In genomic region chr5:64738781-64739310, GRCm38 (mm10) we compare ENCODE assay signal across 11 mouse cellular contexts.
DNase-seq lines count a peak whose midpoint lies in the region; ATAC-seq lines count a peak whose summit lies in the region.
"Had no signal": no experiment of that assay in that cellular context is flagged by ENCODE, and none has a peak within 500 bp of the region (broad histone marks: within the 10 kb centered on the region; RNA-seq: fewer than 3 reads in every experiment).

No protein-coding gene starts in this region.

- DNase-seq in kidney, postnatal 25 days: no peak
- no peak for DNase-seq in layer of hippocampus, postnatal 25 days (ENCODE audit: extremely low spot score in 1 of 2, low spot score in 1 of 2)
- DNase-seq in yolk sac, embryonic 10.5 days (ENCODE audit: low spot score): no peak
- DNase-seq: adrenal gland, postnatal 25 days; kidney, adult 18-20 months had no signal

- no peaks in the 10 kb centered on the region for H3K36me3 ChIP-seq in kidney, embryonic 14.5 days (ENCODE audit: control insufficient read depth, insufficient read depth, low read length)
- no peaks in the 10 kb centered on the region for H3K36me3 ChIP-seq in embryonic facial prominence, embryonic 15.5 days
- no peaks in the 10 kb centered on the region for H3K36me3 ChIP-seq in intestine, embryonic 16.5 days (ENCODE audit: control insufficient read depth, insufficient read depth, low read length)
- no peaks in the 10 kb centered on the region for H3K36me3 ChIP-seq in neural tube, embryonic 14.5 days (ENCODE audit: control insufficient read depth, insufficient read depth, low read length)
- H3K36me3 ChIP-seq: liver, embryonic 15.5 days had no signal

- H3K27me3 ChIP-seq in kidney, embryonic 14.5 days (ENCODE audit: control insufficient read depth, insufficient read depth, low read length): no peaks in the 10 kb centered on the region
- no peaks in the 10 kb centered on the region for H3K27me3 ChIP-seq in embryonic facial prominence, embryonic 15.5 days
- no peaks in the 10 kb centered on the region for H3K27me3 ChIP-seq in intestine, embryonic 16.5 days (replicated peaks; ENCODE audit: control insufficient read depth, insufficient read depth, low read length)
- no peaks in the 10 kb centered on the region for H3K27me3 ChIP-seq in neural tube, embryonic 14.5 days (ENCODE audit: control insufficient read depth, insufficient read depth, low read length)
- H3K27me3 ChIP-seq: liver, embryonic 15.5 days had no signal

- H3K9me3 ChIP-seq in kidney, embryonic 14.5 days (ENCODE audit: control insufficient read depth, low read length): no peaks in the 10 kb centered on the region
- no peaks in the 10 kb centered on the region for H3K9me3 ChIP-seq in embryonic facial prominence, embryonic 15.5 days (replicated peaks)
- H3K9me3 ChIP-seq in intestine, embryonic 16.5 days (ENCODE audit: control insufficient read depth, low read length): no peaks in the 10 kb centered on the region
- no peaks in the 10 kb centered on the region for H3K9me3 ChIP-seq in neural tube, embryonic 14.5 days (ENCODE audit: control insufficient read depth, low read length)
- H3K9me3 ChIP-seq: liver, embryonic 15.5 days had no signal

- H3K4me3 ChIP-seq in kidney, embryonic 14.5 days (ENCODE audit: low read length): no peak overlapping the region; the same call in 1 of the 2 replicates
- no peak overlapping the region for H3K4me3 ChIP-seq in embryonic facial prominence, embryonic 15.5 days (replicated peaks)
- no peak overlapping the region for H3K4me3 ChIP-seq in intestine, embryonic 16.5 days (ENCODE audit: low read length)
- no peak overlapping the region for H3K4me3 ChIP-seq in neural tube, embryonic 14.5 days (ENCODE audit: low read depth, low read length)
- H3K4me3 ChIP-seq: liver, embryonic 15.5 days had no signal

- ATAC-seq in kidney, embryonic 14.5 days (ENCODE audit: low FRiP score, low TSS enrichment): peak; percentile 24
- no peak for ATAC-seq in embryonic facial prominence, embryonic 15.5 days (ENCODE audit: insufficient number of reproducible peaks, low FRiP score, low TSS enrichment, low read depth)
- ATAC-seq in intestine, embryonic 16.5 days: peak; percentile 21; the same call in 1 of the 2 replicates
- peak; percentile 54 for ATAC-seq in neural tube, embryonic 14.5 days (ENCODE audit: low read depth)
- ATAC-seq in erythroblast, adult 5-6 weeks (replicated peaks; ENCODE audit: low FRiP score, poor library complexity, severe bottlenecking): no peak

- H3K4me1 ChIP-seq in kidney, embryonic 14.5 days (ENCODE audit: control insufficient read depth, insufficient read depth, low read length): peaks cover 24% of the 10 kb centered on the region
- H3K4me1 ChIP-seq in embryonic facial prominence, embryonic 15.5 days: peaks cover 26% of the 10 kb centered on the region
- H3K4me1 ChIP-seq in intestine, embryonic 16.5 days (ENCODE audit: control insufficient read depth, insufficient read depth, low read length): peaks cover 17% of the 10 kb centered on the region
- peaks cover 7% of the 10 kb centered on the region; the same call in 1 of the 2 replicates for H3K4me1 ChIP-seq in neural tube, embryonic 14.5 days (ENCODE audit: control insufficient read depth, insufficient read depth, low read length)

- 14% methylated on average over 10 of the region's 10 CpGs for WGBS in kidney, embryonic 14.5 days
- 39% methylated on average over 10 of the region's 10 CpGs for WGBS in embryonic facial prominence, embryonic 15.5 days
- WGBS in intestine, embryonic 16.5 days: 40% methylated on average over 10 of the region's 10 CpGs
- WGBS in neural tube, embryonic 14.5 days: 15% methylated on average over 10 of the region's 10 CpGs

- H3K4me2 ChIP-seq in kidney, embryonic 14.5 days (replicated peaks; ENCODE audit: low read depth, low read length): peak overlapping the region; percentile 5
- H3K4me2 ChIP-seq in embryonic facial prominence, embryonic 15.5 days (replicated peaks): no peak overlapping the region
- H3K4me2 ChIP-seq in intestine, embryonic 16.5 days (ENCODE audit: low read depth, low read length): no peak overlapping the region
- H3K4me2 ChIP-seq in neural tube, embryonic 14.5 days (ENCODE audit: low read depth, low read length): peak overlapping the region; percentile 26; the same call in 1 of the 2 replicates
- H3K4me2 ChIP-seq: liver, embryonic 15.5 days had no signal

- peak overlapping the region; percentile 2; the same call in 1 of the 2 replicates for H3K9ac ChIP-seq in kidney, embryonic 14.5 days (ENCODE audit: low read depth, low read length)
- no peak overlapping the region for H3K9ac ChIP-seq in embryonic facial prominence, embryonic 15.5 days
- no peak overlapping the region for H3K9ac ChIP-seq in intestine, embryonic 16.5 days (ENCODE audit: low read depth, low read length)
- no peak overlapping the region for H3K9ac ChIP-seq in neural tube, embryonic 14.5 days (replicated peaks; ENCODE audit: low read depth, low read length)
- H3K9ac ChIP-seq: liver, embryonic 15.5 days had no signal

- H3K27ac ChIP-seq in kidney, embryonic 14.5 days (ENCODE audit: low read depth, low read length): peak overlapping the region; percentile 85; the same call in 1 of the 2 replicates
- peak overlapping the region; percentile 44 for H3K27ac ChIP-seq in embryonic facial prominence, embryonic 15.5 days (replicated peaks)
- H3K27ac ChIP-seq in intestine, embryonic 16.5 days (ENCODE audit: low read length): 0 out of 2 replicates have a peak overlapping the region, but pooled peaks have one; percentile 26
- no peak overlapping the region for H3K27ac ChIP-seq in neural tube, embryonic 14.5 days (ENCODE audit: low read depth, low read length)
- H3K27ac ChIP-seq: liver, embryonic 15.5 days had no signal

Comparison
In these comparisons a context has a peak if more than half of its experiments do, and no peak if none do; other contexts are left out.
1. ATAC-seq: peak in kidney, embryonic 14.5 days (single experiment), intestine, embryonic 16.5 days (single experiment) and neural tube, embryonic 14.5 days (single experiment); none in embryonic facial prominence, embryonic 15.5 days (single experiment) and erythroblast, adult 5-6 weeks (single experiment).
2. H3K4me2 ChIP-seq: peak in kidney, embryonic 14.5 days (single experiment) and neural tube, embryonic 14.5 days (single experiment); none in embryonic facial prominence, embryonic 15.5 days (single experiment) and intestine, embryonic 16.5 days (single experiment).